Mouse (Mus musculus) heart, embryonic 11.5 days (tissue): Measurements from ENCODE around the gene Lenep. TPM values are rescaled to one million over a fixed set of nuclear protein-coding genes. Genes with fewer than 3 reads are reported as not detected.

Experiments
- ATAC-seq: fragments of 200-750 bp; cut with Nextera tagmentation; replicated peaks from 2 replicates; pipeline ENCODE4 v1.8.0; 2017; ENCODE audit warnings: moderate library complexity; ENCODE audit not compliant: insufficient number of reproducible peaks, low FRiP score, low TSS enrichment
- H3K27ac ChIP-seq: fragments of 300-500 bp; sonication (generic); 2 replicates; pipeline ENCODE4 v1.5.1; 2014; ENCODE audit warnings: mild to moderate bottlenecking, low read depth, low read length
- H3K27me3 ChIP-seq: fragments of 300-500 bp; sonication (generic); 2 replicates; pipeline ENCODE4 v1.6.1; 2014; ENCODE audit warnings: mild to moderate bottlenecking, low read length, mixed read lengths; ENCODE audit not compliant: control insufficient read depth, insufficient read depth
- H3K36me3 ChIP-seq: fragments of 300-500 bp; sonication (generic); 2 replicates; pipeline ENCODE4 v1.6.1; 2014; ENCODE audit warnings: mild to moderate bottlenecking, low read length, moderate library complexity, mixed read lengths; ENCODE audit not compliant: control insufficient read depth, insufficient read depth
- H3K4me1 ChIP-seq: fragments of 300-500 bp; sonication (generic); 2 replicates; pipeline ENCODE4 v1.6.1; 2014; ENCODE audit warnings: low read length; ENCODE audit not compliant: control insufficient read depth, insufficient read depth
- H3K4me2 ChIP-seq: fragments of 300-500 bp; sonication (generic); 2 replicates; pipeline ENCODE4 v1.6.1; 2014; ENCODE audit warnings: mild to moderate bottlenecking, moderate library complexity
- H3K4me3 ChIP-seq: fragments of 300-500 bp; sonication (generic); 2 replicates; pipeline ENCODE4 v1.5.1; 2014; ENCODE audit warnings: low read depth, low read length
- H3K9ac ChIP-seq: fragments of 300-500 bp; sonication (generic); 2 replicates; pipeline ENCODE4 v1.6.1; 2014; ENCODE audit warnings: mild to moderate bottlenecking, low read depth, low read length, moderate library complexity
- H3K9me3 ChIP-seq: fragments of 300-500 bp; sonication (generic); replicated peaks from 2 replicates; pipeline ENCODE4 v1.6.1; 2016; ENCODE audit warnings: low read length; ENCODE audit not compliant: control insufficient read depth
- WGBS: fragments of 180-500 bp; shearing (Covaris S2); extraction: QIAGEN DNeasy Blood & Tissue Kit; methylation state at CpG from one replicate; pipeline ENCODE4 v1.1.7; 2014; ENCODE audit not compliant: insufficient replicate concordance; 5-methylcytosine and 5-hydroxymethylcytosine counted together
- polyA plus RNA-seq: library from polyadenylated mRNA; unstranded; fragments of >200 nt; fragmentation: Nextera tagmentation; extraction: Ambion mirVana; gene quantifications from 2 replicates; pipeline ENCODE4 v1.2.1, GENCODE M21; 2014

Gene Lenep
- polyA plus RNA-seq, 1 experiment from 2014 or later = not detected

- Histone ChIP-seq H3K9me3 (no peaks in the 10 kb centered on the region), H3K27ac (no peak overlapping the region), H3K4me2 (no peak overlapping the region), H3K27me3 (no peaks in the 10 kb centered on the region), H3K4me3 (no peak overlapping the region), H3K9ac (no peak overlapping the region), H3K4me1 (peaks cover 7% of the 10 kb centered on the region; the same call in 1 of the 2 replicates), H3K36me3 (no peaks in the 10 kb centered on the region)
- no peak for ATAC-seq
- 72% methylated on average over 12 of the region's 12 CpGs for WGBS
These were observed 18.1 kb downstream of the Lenep start for GRCm38 (mm10) chr3:89384331-89385076.

DNA sequence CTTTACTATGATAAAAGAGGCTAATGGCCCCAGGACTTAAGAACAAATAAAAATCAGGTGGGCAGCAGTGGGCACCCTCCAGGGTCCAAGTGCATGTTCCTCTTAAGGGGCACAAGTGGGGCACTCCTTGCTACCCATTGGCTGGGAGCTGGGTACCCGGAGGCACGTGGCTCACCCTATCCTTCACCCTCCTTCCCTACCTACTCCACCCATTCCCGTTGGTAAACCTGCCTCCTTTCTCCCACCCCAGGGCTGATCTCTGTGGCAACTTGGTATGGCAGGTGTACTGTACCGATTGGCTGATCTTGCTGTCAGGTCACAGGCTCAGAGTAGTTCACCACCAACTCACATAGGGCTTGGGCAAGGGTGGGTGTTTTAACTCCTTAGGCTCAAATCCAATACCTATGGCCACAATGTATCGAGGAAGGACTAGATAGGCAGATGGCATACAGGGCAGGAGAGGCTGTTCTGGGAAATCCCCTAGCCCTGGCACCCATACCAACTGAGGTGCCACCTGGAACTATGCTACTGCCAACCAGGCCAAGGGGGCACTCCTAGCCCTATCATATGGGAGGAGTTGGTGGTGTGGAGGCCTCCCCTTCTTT is 18.8 kb downstream of the Lenep start:
- Histone ChIP-seq H3K9ac (no peak overlapping the region), H3K36me3 (no peaks in the 10 kb centered on the region), H3K27ac (no peak overlapping the region), H3K4me2 (no peak overlapping the region), H3K4me1 (peaks cover 10% of the 10 kb centered on the region; the same call in 1 of the 2 replicates), H3K9me3 (no peaks in the 10 kb centered on the region), H3K4me3 (no peak overlapping the region), H3K27me3 (no peaks in the 10 kb centered on the region)
- 72% methylated on average over 5 of the region's 5 CpGs for WGBS
- no peak for ATAC-seq

DNA sequence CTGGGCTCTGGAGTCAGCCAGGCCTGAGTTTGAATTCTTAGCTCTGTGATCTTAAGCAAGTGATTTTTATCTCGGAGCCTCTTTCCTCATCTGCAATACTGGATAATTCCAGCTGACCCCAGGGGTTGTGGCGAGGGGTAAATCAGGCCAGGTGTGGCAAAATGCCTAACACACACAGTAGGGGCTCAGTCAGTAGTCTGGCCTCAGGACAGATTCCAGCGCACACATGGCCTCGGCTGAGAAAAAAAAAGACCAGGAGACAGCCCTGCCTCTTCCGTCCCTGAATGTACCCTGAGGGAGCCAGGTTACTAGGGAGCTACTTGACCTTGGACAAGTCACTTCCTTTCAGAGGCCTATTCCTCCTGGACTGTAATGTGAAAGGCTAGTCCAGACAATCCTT is 19.6 kb downstream of the Lenep start:
- no peak overlapping the region for H3K4me3 ChIP-seq
- no peak for ATAC-seq
- no peaks in the 10 kb centered on the region for H3K9me3 ChIP-seq
- no peaks in the 10 kb centered on the region for H3K27me3 ChIP-seq
- no peaks in the 10 kb centered on the region for H3K36me3 ChIP-seq
- no peak overlapping the region for H3K4me2 ChIP-seq
- WGBS = 69% methylated on average over 5 of the region's 5 CpGs
- H3K27ac ChIP-seq = no peak overlapping the region
- no peak overlapping the region for H3K9ac ChIP-seq
- peaks cover 15% of the 10 kb centered on the region; the same call in 1 of the 2 replicates for H3K4me1 ChIP-seq

DNA sequence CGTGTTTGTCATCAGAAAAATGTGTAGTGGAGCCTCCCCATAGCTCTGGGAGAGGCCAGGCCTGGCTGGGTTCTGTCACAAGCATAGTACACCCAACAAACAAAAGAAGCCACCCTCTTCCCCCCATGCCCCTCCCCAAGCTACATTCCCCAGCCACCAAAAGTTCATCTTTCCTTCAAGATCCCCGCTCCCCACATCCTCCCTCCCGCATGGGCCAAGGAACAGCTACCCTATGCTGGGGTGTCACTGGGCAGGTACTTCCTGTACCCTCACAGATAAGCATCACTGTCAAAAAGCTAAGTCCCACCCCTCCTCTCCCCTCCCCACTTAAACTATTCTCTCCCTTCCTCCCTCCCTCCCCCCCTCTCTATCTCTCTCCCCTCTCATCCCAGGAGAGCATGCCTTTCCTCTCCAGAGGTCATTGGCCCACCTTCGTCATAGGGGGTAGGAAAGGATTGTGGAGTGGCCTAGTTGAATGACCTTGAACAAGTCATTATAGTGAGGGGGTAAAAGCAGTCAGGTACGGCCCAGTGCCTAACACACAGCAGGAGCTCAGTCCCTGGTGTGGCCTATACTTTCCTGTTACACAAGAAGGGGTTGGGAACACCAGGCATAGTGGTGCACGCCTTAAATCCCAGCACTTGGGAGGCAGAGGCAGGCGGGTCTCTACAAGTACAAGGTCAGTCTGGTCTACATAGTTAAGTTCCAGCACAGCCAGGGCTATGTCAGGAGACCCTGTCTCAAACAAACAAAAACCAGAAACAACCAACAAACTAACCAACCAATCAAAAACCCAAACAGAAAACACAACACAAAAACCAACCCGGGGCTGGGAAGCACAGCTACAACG is 20.3 kb downstream of the Lenep start:
- Histone ChIP-seq H3K4me1 (peaks cover 19% of the 10 kb centered on the region; the same call in 1 of the 2 replicates), H3K9ac (no peak overlapping the region), H3K4me3 (no peak overlapping the region), H3K27ac (no peak overlapping the region), H3K9me3 (no peaks in the 10 kb centered on the region), H3K4me2 (no peak overlapping the region), H3K36me3 (no peaks in the 10 kb centered on the region), H3K27me3 (no peaks in the 10 kb centered on the region)
- no peak for ATAC-seq
- WGBS = 85% methylated on average over 9 of the region's 9 CpGs

- H3K4me3 ChIP-seq = no peak overlapping the region
- no peak overlapping the region for H3K27ac ChIP-seq
- H3K36me3 ChIP-seq = no peaks in the 10 kb centered on the region
- H3K9me3 ChIP-seq = no peaks in the 10 kb centered on the region
- peaks cover 16% of the 10 kb centered on the region; the same call in 1 of the 2 replicates for H3K4me1 ChIP-seq
- H3K9ac ChIP-seq = no peak overlapping the region
- no peak for ATAC-seq
- no peaks in the 10 kb centered on the region for H3K27me3 ChIP-seq
- WGBS = 81% methylated on average over 11 of the region's 11 CpGs
- no peak overlapping the region for H3K4me2 ChIP-seq
These were observed 21.4 kb downstream of the Lenep start for GRCm38 (mm10) chr3:89381233-89381632.

DNA sequence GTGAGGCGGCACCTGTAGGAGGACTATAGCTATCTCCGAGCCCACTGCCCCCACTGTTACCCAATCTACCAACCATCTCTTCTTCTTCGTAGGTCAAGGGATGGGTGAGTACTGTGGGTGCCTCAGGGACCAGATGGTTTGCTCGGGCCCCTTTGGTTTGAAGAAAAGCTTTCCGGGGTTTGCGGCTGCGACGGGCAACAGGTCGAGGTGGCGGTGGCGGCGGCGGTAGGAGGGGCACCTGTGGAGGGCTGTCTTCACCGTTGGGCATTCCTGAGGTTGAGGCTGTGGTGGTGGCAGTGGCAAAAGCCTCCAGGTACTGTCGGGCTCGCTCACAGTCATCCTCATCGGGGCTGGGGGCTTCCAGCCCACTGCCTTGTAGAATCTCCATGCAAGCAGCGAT is 21.9 kb downstream of the Lenep start:
- Histone ChIP-seq H3K27ac (no peak overlapping the region), H3K36me3 (no peaks in the 10 kb centered on the region), H3K4me2 (no peak overlapping the region), H3K9ac (no peak overlapping the region), H3K9me3 (no peaks in the 10 kb centered on the region), H3K27me3 (no peaks in the 10 kb centered on the region), H3K4me3 (no peak overlapping the region), H3K4me1 (peaks cover 16% of the 10 kb centered on the region; the same call in 1 of the 2 replicates)
- WGBS = 90% methylated on average over 18 of the region's 18 CpGs
- ATAC-seq = no peak

DNA sequence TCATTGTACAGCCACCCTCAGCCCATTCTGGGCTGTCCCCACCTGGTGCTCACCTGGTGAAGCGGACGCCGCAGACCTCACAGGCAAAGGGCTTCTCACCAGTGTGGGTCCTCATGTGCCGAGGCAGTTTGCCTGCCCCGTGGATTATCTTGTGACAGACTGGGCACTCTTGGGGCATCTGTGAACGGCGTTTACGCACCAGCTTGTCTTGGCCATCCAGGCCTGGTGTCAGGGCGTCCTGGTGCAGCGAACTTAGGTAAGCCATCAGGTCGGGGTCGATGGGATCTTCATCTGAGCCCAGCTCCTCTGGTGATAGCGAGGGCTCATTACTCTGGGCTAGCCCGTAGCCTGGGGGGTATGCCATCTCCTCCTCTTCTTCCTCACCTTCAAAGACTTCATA is 22.3 kb downstream of the Lenep start:
- peaks cover 16% of the 10 kb centered on the region; the same call in 1 of the 2 replicates for H3K4me1 ChIP-seq
- ATAC-seq = no peak
- no peaks in the 10 kb centered on the region for H3K27me3 ChIP-seq
- H3K9me3 ChIP-seq = no peaks in the 10 kb centered on the region
- 91% methylated on average over 14 of the region's 14 CpGs for WGBS
- no peak overlapping the region for H3K4me3 ChIP-seq
- no peak overlapping the region for H3K9ac ChIP-seq
- no peak overlapping the region for H3K4me2 ChIP-seq
- H3K27ac ChIP-seq = no peak overlapping the region
- no peaks in the 10 kb centered on the region for H3K36me3 ChIP-seq

- WGBS = 85% methylated on average over 31 of the region's 31 CpGs
- no peak overlapping the region for H3K4me2 ChIP-seq
These were observed 23.0 kb downstream of the Lenep start for GRCm38 (mm10) chr3:89379388-89380131.

More at GRCm38 (mm10) chr3:89379388-89380131, 23.0 kb downstream of the Lenep start:
- no peak overlapping the region for H3K27ac ChIP-seq
- H3K27me3 ChIP-seq = no peaks in the 10 kb centered on the region
- peaks cover 13% of the 10 kb centered on the region; the same call in 1 of the 2 replicates for H3K4me1 ChIP-seq
- no peak overlapping the region for H3K4me3 ChIP-seq
- ATAC-seq = no peak
- no peaks in the 10 kb centered on the region for H3K36me3 ChIP-seq
- H3K9ac ChIP-seq = no peak overlapping the region
- H3K9me3 ChIP-seq = no peaks in the 10 kb centered on the region
